Mouse (Mus musculus): ENCODE results near the gene Mettl7a1. TPM values are rescaled to one million over a fixed set of nuclear protein-coding genes. Genes with fewer than 3 reads are reported as not detected.
"Not testable (repeated sequence)": the region's sequence is repeated elsewhere in the genome, so short reads cannot be mapped to it uniquely, and the experiment has no call there.

The Mettl7a1 gene
- polyA plus RNA-seq, 1 experiment from 2014 or later: 3.8 TPM

- WGBS: 14% methylated on average over 9 of the region's 9 CpGs
- no peak overlapping the region for H3K27ac ChIP-seq (ENCODE audit: low read depth, low read length)
- H3K9me3 ChIP-seq (replicated peaks; ENCODE audit: control insufficient read depth, low read length): no peaks in the 10 kb centered on the region
- no peak overlapping the region for H3K9ac ChIP-seq (ENCODE audit: low read length)
- no peak overlapping the region for H3K4me3 ChIP-seq (ENCODE audit: low read depth, low read length)
- ATAC-seq: no peak
- H3K36me3 ChIP-seq (ENCODE audit: control insufficient read depth, insufficient read depth, low read length): no peaks in the 10 kb centered on the region
- H3K27me3 ChIP-seq (replicated peaks; ENCODE audit: control insufficient read depth, insufficient read depth, low read length): no peaks in the 10 kb centered on the region
- DNase-seq (ENCODE audit: low spot score): no peak
- H3K4me2 ChIP-seq (ENCODE audit: low read length): no peak overlapping the region
- no peaks in the 10 kb centered on the region for H3K4me1 ChIP-seq (ENCODE audit: control insufficient read depth, insufficient read depth, low read length)
Observed at GRCm38 (mm10) chr15:100269776-100270175, 34.2 kb upstream of the Mettl7a1 start.

GRCm38 (mm10) chr15:100270609-100271008 is 33.3 kb upstream of the Mettl7a1 start:
- H3K4me2 ChIP-seq (ENCODE audit: low read length); H3K9ac ChIP-seq (ENCODE audit: low read length); H3K27me3 ChIP-seq (replicated peaks; ENCODE audit: control insufficient read depth, insufficient read depth, low read length); H3K36me3 ChIP-seq (ENCODE audit: control insufficient read depth, insufficient read depth, low read length); H3K9me3 ChIP-seq (replicated peaks; ENCODE audit: control insufficient read depth, low read length); ATAC-seq; H3K4me3 ChIP-seq (ENCODE audit: low read depth, low read length); H3K4me1 ChIP-seq (ENCODE audit: control insufficient read depth, insufficient read depth, low read length); H3K27ac ChIP-seq (ENCODE audit: low read depth, low read length); DNase-seq (ENCODE audit: low spot score): not testable (repeated sequence)
- WGBS: 21% methylated on average over 7 of the region's 7 CpGs

DNA sequence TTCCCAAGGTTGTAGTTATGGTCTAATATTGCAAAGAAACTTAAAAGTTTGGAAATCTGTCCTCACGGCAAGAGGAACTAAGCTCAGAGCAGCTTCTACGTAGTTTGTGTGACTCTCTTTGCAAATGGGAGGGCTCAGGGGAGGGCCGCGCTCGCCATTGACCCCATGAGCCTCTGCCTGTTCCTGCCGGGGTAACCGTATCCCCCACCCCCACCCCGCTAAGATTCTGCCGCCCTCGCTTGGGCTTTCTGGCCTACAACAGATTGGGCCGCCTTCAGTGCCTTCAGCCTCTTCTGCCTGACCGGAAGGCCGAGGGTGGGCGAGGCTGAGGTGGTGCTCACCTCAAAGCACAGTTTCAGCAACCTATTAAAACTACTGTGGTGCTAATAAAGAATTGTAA is 32.5 kb upstream of the Mettl7a1 start:
- Histone ChIP-seq H3K27ac (ENCODE audit: low read depth, low read length) (no peak overlapping the region), H3K4me2 (ENCODE audit: low read length) (no peak overlapping the region), H3K36me3 (ENCODE audit: control insufficient read depth, insufficient read depth, low read length) (no peaks in the 10 kb centered on the region), H3K9ac (ENCODE audit: low read length) (no peak overlapping the region), H3K27me3 (replicated peaks; ENCODE audit: control insufficient read depth, insufficient read depth, low read length) (no peaks in the 10 kb centered on the region), H3K4me3 (ENCODE audit: low read depth, low read length) (no peak overlapping the region), H3K4me1 (ENCODE audit: control insufficient read depth, insufficient read depth, low read length) (no peaks in the 10 kb centered on the region), H3K9me3 (replicated peaks; ENCODE audit: control insufficient read depth, low read length) (no peaks in the 10 kb centered on the region)
- ATAC-seq (no peak), DNase-seq (ENCODE audit: low spot score) (no peak)
- WGBS: 64% methylated on average over 14 of the region's 14 CpGs

DNA sequence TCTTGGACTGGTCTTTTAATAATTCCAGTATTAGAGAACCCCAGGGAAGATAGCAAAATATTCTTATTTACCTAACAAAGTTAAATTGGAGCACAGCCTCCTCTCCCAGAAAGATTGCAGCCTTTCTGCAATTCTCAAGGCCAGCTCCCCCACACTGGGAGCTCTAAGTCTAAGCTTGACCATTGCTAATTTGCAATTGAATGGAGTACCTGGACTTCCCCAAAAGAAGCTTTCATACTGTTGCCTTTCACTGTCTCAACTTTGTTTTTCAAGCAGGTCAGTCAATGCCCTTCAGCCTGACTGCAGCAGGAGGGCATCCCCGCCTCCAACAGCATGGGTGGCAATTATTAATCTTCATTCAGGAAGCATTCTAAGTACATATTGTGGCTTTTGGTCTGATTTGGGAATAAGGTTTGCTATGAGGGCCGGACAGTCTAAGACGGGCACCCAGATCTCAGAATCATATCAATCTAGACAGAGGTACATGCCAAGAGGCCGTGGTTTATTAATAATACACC is 30.1 kb upstream of the Mettl7a1 start:
- WGBS: 87% methylated on average over 4 of the region's 4 CpGs
- H3K4me3 ChIP-seq (ENCODE audit: low read depth, low read length); H3K4me2 ChIP-seq (ENCODE audit: low read length); H3K27me3 ChIP-seq (replicated peaks; ENCODE audit: control insufficient read depth, insufficient read depth, low read length); H3K9me3 ChIP-seq (replicated peaks; ENCODE audit: control insufficient read depth, low read length); H3K36me3 ChIP-seq (ENCODE audit: control insufficient read depth, insufficient read depth, low read length); H3K9ac ChIP-seq (ENCODE audit: low read length); H3K4me1 ChIP-seq (ENCODE audit: control insufficient read depth, insufficient read depth, low read length); H3K27ac ChIP-seq (ENCODE audit: low read depth, low read length); DNase-seq (ENCODE audit: low spot score); ATAC-seq: not testable (repeated sequence)

DNA sequence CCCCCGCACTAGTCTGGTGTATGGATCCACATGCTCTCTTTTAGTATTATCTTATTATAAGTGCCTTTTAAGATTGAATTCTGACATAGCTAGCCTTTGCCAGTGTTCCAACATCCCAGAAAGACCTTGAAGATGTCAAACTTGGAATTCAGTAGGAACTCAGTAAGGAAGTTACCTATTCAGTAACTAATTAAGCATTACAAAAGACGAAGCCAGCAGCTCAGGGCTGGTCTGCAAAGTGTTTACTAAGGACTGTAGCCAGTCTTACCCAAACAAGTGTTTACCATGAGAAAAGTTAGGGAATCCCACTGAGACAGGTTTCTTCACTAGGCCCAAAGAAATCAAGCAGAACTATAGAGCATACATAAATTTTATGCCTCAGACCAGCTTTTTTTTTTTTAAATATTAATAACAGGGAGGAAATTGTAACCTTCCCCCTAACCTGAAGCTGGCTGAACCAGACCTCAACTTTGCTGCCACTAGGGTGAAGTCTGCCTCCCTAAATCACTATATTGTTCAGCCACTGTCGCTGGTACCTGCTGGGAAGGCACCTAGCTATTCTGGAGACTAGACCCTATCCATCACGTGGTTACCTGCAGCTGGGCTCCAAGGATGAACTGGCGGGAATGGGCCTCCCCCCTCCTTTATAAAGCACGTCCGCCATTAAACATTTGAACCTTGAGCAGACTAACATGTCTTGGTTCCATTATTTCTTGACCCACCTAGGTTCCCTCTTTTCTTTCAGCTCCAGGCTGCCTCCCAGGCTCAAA is 29.0 kb upstream of the Mettl7a1 start:
- Histone ChIP-seq H3K9ac (ENCODE audit: low read length) (no peak overlapping the region), H3K4me3 (ENCODE audit: low read depth, low read length) (no peak overlapping the region), H3K36me3 (ENCODE audit: control insufficient read depth, insufficient read depth, low read length) (no peaks in the 10 kb centered on the region), H3K4me1 (ENCODE audit: control insufficient read depth, insufficient read depth, low read length) (no peaks in the 10 kb centered on the region), H3K27me3 (replicated peaks; ENCODE audit: control insufficient read depth, insufficient read depth, low read length) (no peaks in the 10 kb centered on the region), H3K4me2 (ENCODE audit: low read length) (no peak overlapping the region), H3K27ac (ENCODE audit: low read depth, low read length) (no peak overlapping the region), H3K9me3 (replicated peaks; ENCODE audit: control insufficient read depth, low read length) (no peaks in the 10 kb centered on the region)
- ATAC-seq (no peak), DNase-seq (ENCODE audit: low spot score) (no peak)
- 89% methylated on average over 7 of the region's 7 CpGs for WGBS

- H3K4me1 ChIP-seq (ENCODE audit: control insufficient read depth, insufficient read depth, low read length): no peaks in the 10 kb centered on the region
- ATAC-seq (no peak), DNase-seq (ENCODE audit: low spot score) (no peak)
- no peak overlapping the region for H3K4me3 ChIP-seq (ENCODE audit: low read depth, low read length)
- no peak overlapping the region for H3K9ac ChIP-seq (ENCODE audit: low read length)
- H3K4me2 ChIP-seq (ENCODE audit: low read length): no peak overlapping the region
- no peak overlapping the region for H3K27ac ChIP-seq (ENCODE audit: low read depth, low read length)
- WGBS: 96% methylated on average over 4 of the region's 4 CpGs
- H3K9me3 ChIP-seq (replicated peaks; ENCODE audit: control insufficient read depth, low read length): no peaks in the 10 kb centered on the region
- H3K27me3 ChIP-seq (replicated peaks; ENCODE audit: control insufficient read depth, insufficient read depth, low read length): no peaks in the 10 kb centered on the region
- no peaks in the 10 kb centered on the region for H3K36me3 ChIP-seq (ENCODE audit: control insufficient read depth, insufficient read depth, low read length)
Observed at GRCm38 (mm10) chr15:100276403-100276802, 27.5 kb upstream of the Mettl7a1 start.

DNA sequence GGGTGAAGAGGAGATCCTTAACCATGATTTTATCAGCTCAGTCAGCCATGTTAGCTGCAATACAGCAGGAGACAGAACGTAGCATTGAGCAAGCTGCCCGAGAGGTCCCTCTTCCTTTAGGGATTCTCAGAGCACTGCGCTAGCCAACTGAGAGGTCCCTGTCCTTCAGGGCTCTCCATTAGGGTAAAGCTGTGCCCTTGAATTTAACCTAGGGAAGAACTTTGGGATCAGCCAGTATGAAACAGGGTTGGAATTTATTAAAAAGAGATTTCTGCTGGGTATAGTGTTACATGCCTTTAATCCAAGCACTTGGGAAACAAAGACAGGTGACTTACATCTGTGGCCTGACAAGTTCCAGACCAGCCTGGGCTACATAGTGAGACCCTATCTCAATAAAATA is 26.4 kb upstream of the Mettl7a1 start:
- H3K4me3 ChIP-seq (ENCODE audit: low read depth, low read length): no peak overlapping the region
- no peak for ATAC-seq
- WGBS: 98% methylated on average over 3 of the region's 3 CpGs

GRCm38 (mm10) chr15:100280626-100281025 is 23.3 kb upstream of the Mettl7a1 start, which contains the start of gene Tmprss12:
TSS of gene Tmprss12 (plus strand) at chr15:100280837.
- DNase-seq (ENCODE audit: low spot score) (no peak), ATAC-seq (no peak)
- 95% methylated on average over 20 of the region's 20 CpGs for WGBS
- Histone ChIP-seq H3K9ac (ENCODE audit: low read length) (no peak within 1 kb of the TSS), H3K4me1 (ENCODE audit: control insufficient read depth, insufficient read depth, low read length) (no peaks in the 10 kb centered on the region), H3K4me3 (ENCODE audit: low read depth, low read length) (no peak within 1 kb of the TSS), H3K36me3 (ENCODE audit: control insufficient read depth, insufficient read depth, low read length) (no peaks in the 10 kb centered on the region), H3K27me3 (replicated peaks; ENCODE audit: control insufficient read depth, insufficient read depth, low read length) (no peaks in the 10 kb centered on the region), H3K4me2 (ENCODE audit: low read length) (no peak within 1 kb of the TSS), H3K9me3 (replicated peaks; ENCODE audit: control insufficient read depth, low read length) (no peaks in the 10 kb centered on the region), H3K27ac (ENCODE audit: low read depth, low read length) (no peak within 1 kb of the TSS)

More for the DNA sequence above, 26.4 kb upstream of the Mettl7a1 start:
- Histone ChIP-seq H3K4me1 (ENCODE audit: control insufficient read depth, insufficient read depth, low read length) (no peaks in the 10 kb centered on the region), H3K27ac (ENCODE audit: low read depth, low read length) (no peak overlapping the region), H3K9ac (ENCODE audit: low read length) (no peak overlapping the region), H3K36me3 (ENCODE audit: control insufficient read depth, insufficient read depth, low read length) (no peaks in the 10 kb centered on the region), H3K4me2 (ENCODE audit: low read length) (no peak overlapping the region), H3K27me3 (replicated peaks; ENCODE audit: control insufficient read depth, insufficient read depth, low read length) (no peaks in the 10 kb centered on the region), H3K9me3 (replicated peaks; ENCODE audit: control insufficient read depth, low read length) (no peaks in the 10 kb centered on the region)
- DNase-seq (ENCODE audit: low spot score): no peak

DNA sequence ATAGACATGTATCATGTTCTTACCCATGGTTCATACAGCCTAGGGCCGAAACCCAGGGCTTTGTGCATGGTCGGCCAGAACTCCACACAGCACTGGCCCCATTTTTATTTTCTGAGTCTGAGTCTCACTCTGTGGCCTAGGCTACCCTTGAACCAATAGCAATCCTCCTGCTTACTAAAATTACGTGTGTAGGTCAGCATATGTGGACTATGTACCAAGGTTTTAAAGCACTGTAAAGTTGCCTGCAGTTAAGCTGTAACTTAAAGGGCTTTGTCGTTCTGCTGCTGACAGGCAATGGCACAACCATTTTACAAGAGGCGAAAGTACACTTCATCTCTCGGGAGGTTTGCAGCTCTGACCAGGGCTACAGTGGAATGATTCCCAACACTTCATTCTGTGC is 15.0 kb upstream of the Mettl7a1 start:
- H3K36me3 ChIP-seq (ENCODE audit: control insufficient read depth, insufficient read depth, low read length): no peaks in the 10 kb centered on the region
- 90% methylated on average over 6 of the region's 6 CpGs for WGBS
- ATAC-seq: no peak
- no peak overlapping the region for H3K4me3 ChIP-seq (ENCODE audit: low read depth, low read length)
- H3K9ac ChIP-seq (ENCODE audit: low read length): no peak overlapping the region
- H3K9me3 ChIP-seq (replicated peaks; ENCODE audit: control insufficient read depth, low read length): no peaks in the 10 kb centered on the region
- no peaks in the 10 kb centered on the region for H3K4me1 ChIP-seq (ENCODE audit: control insufficient read depth, insufficient read depth, low read length)
- H3K4me2 ChIP-seq (ENCODE audit: low read length): no peak overlapping the region
- H3K27ac ChIP-seq (ENCODE audit: low read depth, low read length): no peak overlapping the region
- no peak for DNase-seq (ENCODE audit: low spot score)
- no peaks in the 10 kb centered on the region for H3K27me3 ChIP-seq (replicated peaks; ENCODE audit: control insufficient read depth, insufficient read depth, low read length)

Data from forebrain, embryonic 14.5 days (tissue).